27 mouse cellular contexts compared by ENCODE assay signal in genomic region chr7:45446589-45446988, GRCm38 (mm10). TPM values are rescaled to one million over a fixed set of nuclear protein-coding genes. Genes with fewer than 3 reads are reported as not detected.
DNase-seq lines count a peak whose midpoint lies in the region; ATAC-seq and TF ChIP-seq lines count a peak whose summit lies in the region.
"Had no signal": no experiment of that assay in that cellular context is flagged by ENCODE, and none has a peak within 500 bp of the region (broad histone marks: within the 10 kb centered on the region; RNA-seq: fewer than 3 reads in every experiment).

No protein-coding gene starts in this region.

- ATAC-seq in CD4-positive, CD25-positive, alpha-beta regulatory T cell, adult 4 months: no peak
- ATAC-seq: activated CD4-positive, CD25-positive, alpha-beta regulatory T cell, adult 4 months; forebrain, embryonic 14.5 days; forebrain, embryonic 16.5 days; Patski had no signal

- H3K4me2 ChIP-seq in CH12.LX (ENCODE audit: insufficient read depth, low read depth, poor library complexity, severe bottlenecking): no peak overlapping the region
- H3K4me2 ChIP-seq: embryonic facial prominence, embryonic 13.5 days; embryonic facial prominence, embryonic 15.5 days; forebrain, embryonic 12.5 days had no signal

- H3K9me3 ChIP-seq in CH12.LX (replicated peaks; ENCODE audit: low read length): no peaks in the 10 kb centered on the region
- H3K9me3 ChIP-seq in MEL (replicated peaks; ENCODE audit: insufficient read depth, low read length): no peaks in the 10 kb centered on the region
- H3K9me3 ChIP-seq: embryonic facial prominence, embryonic 13.5 days; embryonic facial prominence, embryonic 15.5 days; forebrain, embryonic 10.5 days; forebrain, embryonic 12.5 days had no signal

- no peak overlapping the region for H3K27ac ChIP-seq in CH12.LX (ENCODE audit: insufficient read depth, low read depth)
- no peak overlapping the region for H3K27ac ChIP-seq in MEL (ENCODE audit: control insufficient read depth, low read depth, low read length)
- H3K27ac ChIP-seq in kidney, adult 2 months (ENCODE audit: insufficient read depth, low read depth, low read length): no peak overlapping the region
- H3K27ac ChIP-seq: embryonic facial prominence, embryonic 15.5 days; forebrain, embryonic 10.5 days; forebrain, embryonic 12.5 days had no signal

- H3K27me3 ChIP-seq in CH12.LX (replicated peaks) (no peaks in the 10 kb centered on the region), MEL (ENCODE audit: control insufficient read depth in 1 of 2, insufficient read depth in 2 of 2, low read length in 2 of 2) (no peaks in the 10 kb centered on the region)
- H3K27me3 ChIP-seq in kidney, adult 2 months (replicated peaks; ENCODE audit: control insufficient read depth, insufficient read depth, low read length): no peaks in the 10 kb centered on the region
- H3K27me3 ChIP-seq: embryonic facial prominence, embryonic 13.5 days; embryonic facial prominence, embryonic 15.5 days; forebrain, embryonic 12.5 days; Patski had no signal

- TF ChIP-seq RAD21 in CH12.LX (IDR thresholded peaks at IDR 0.05; ENCODE audit: low read depth, low read length) (no peak), MEL (IDR thresholded peaks at IDR 0.05; ENCODE audit: low read depth, low read length) (no peak)

- H3K9ac ChIP-seq in CH12.LX (ENCODE audit: insufficient read depth, low read depth) (no peak overlapping the region), MEL (ENCODE audit: control insufficient read depth, low read depth, low read length, poor library complexity, severe bottlenecking) (no peak overlapping the region)
- H3K9ac ChIP-seq: embryonic facial prominence, embryonic 13.5 days; embryonic facial prominence, embryonic 15.5 days; forebrain, embryonic 12.5 days had no signal

- no peak for TF ChIP-seq POLR2A in CH12.LX (IDR thresholded peaks at IDR 0.05; ENCODE audit: low read depth, low read length)
- no peak for TF ChIP-seq POLR2A in MEL (IDR thresholded peaks at IDR 0.05; ENCODE audit: control insufficient read depth in 1 of 2, insufficient read depth in 1 of 2, low read depth in 1 of 2, low read length in 2 of 2, poor library complexity in 1 of 2)
- TF ChIP-seq POLR2A in kidney, adult 2 months (IDR thresholded peaks at IDR 0.05; ENCODE audit: low read depth, low read length): no peak

- TF ChIP-seq CTCF in CH12.LX (conservative IDR thresholded peaks at IDR 0.05 in 1 of 2, IDR thresholded peaks at IDR 0.05 in 1 of 2; ENCODE audit: low read depth in 2 of 2, low read length in 2 of 2) (no peak), MEL (IDR thresholded peaks at IDR 0.05 in 2 of 3, conservative IDR thresholded peaks at IDR 0.05 in 1 of 3; ENCODE audit: control insufficient read depth in 1 of 3, insufficient read depth in 1 of 3, low read depth in 2 of 3, low read length in 3 of 3, poor library complexity in 1 of 3, severe bottlenecking in 1 of 3) (no peak)
- no peak for TF ChIP-seq CTCF in kidney, adult 2 months (conservative IDR thresholded peaks at IDR 0.05; ENCODE audit: insufficient read depth, insufficient read length, low read depth, low read length)

- H3K36me3 ChIP-seq in CH12.LX (replicated peaks in 1 of 2; ENCODE audit: control insufficient read depth in 1 of 2, insufficient read depth in 1 of 2, low read length in 1 of 2): peaks cover 35 to 64% of the 10 kb centered on the region in 2 experiments
- H3K36me3 ChIP-seq in MEL (ENCODE audit: control insufficient read depth in 1 of 2, insufficient read depth in 2 of 2, low read length in 2 of 2): peaks cover 0 to 4% of the 10 kb centered on the region in 2 experiments; a peak in 1 of 4 replicates
- no peaks in the 10 kb centered on the region for H3K36me3 ChIP-seq in kidney, adult 2 months (ENCODE audit: control insufficient read depth, insufficient read depth, low read length)

- H3K79me2 ChIP-seq in CH12.LX (replicated peaks; ENCODE audit: control insufficient read depth, extremely low read depth, insufficient read depth, poor library complexity, severe bottlenecking) (no peaks in the 10 kb centered on the region), MEL (ENCODE audit: control insufficient read depth, insufficient read depth, low read length, poor library complexity) (no peaks in the 10 kb centered on the region)

- no peak overlapping the region for H3K4me3 ChIP-seq in CH12.LX (replicated peaks in 1 of 3; ENCODE audit: low read depth in 2 of 3, low read length in 2 of 3, poor library complexity in 1 of 3)
- no peak overlapping the region for H3K4me3 ChIP-seq in MEL (ENCODE audit: control insufficient read depth in 1 of 2, insufficient read depth in 1 of 2, low read depth in 2 of 2, low read length in 2 of 2)
- no peak overlapping the region for H3K4me3 ChIP-seq in kidney, adult 2 months (ENCODE audit: insufficient read depth, low read depth, low read length)
- H3K4me3 ChIP-seq: embryonic facial prominence, embryonic 13.5 days; embryonic facial prominence, embryonic 15.5 days; erythroblast, embryonic 14.5 days; forebrain, embryonic 10.5 days; forebrain, embryonic 12.5 days had no signal

- in situ Hi-C loops in CH12.LX (cut with MboI; ENCODE audit: low pct_ligation_motif_present, low pct_unique_long_range_greater_than_20kb, low sequenced_read_pairs): no loop called here

- dilution Hi-C loops in CH12.LX (cut with MboI; ENCODE audit: extremely low pct_ligation_motif_present, extremely low pct_unique_long_range_greater_than_20kb, low sequenced_read_pairs): no loop called here

- H3K4me1 ChIP-seq in CH12.LX (ENCODE audit: control insufficient read depth in 1 of 2, insufficient read depth in 2 of 2): peaks cover 2 to 16% of the 10 kb centered on the region in 2 experiments
- no peaks in the 10 kb centered on the region for H3K4me1 ChIP-seq in MEL (ENCODE audit: control insufficient read depth in 1 of 2, insufficient read depth in 2 of 2, low read length in 2 of 2)
- H3K4me1 ChIP-seq in kidney, adult 2 months (ENCODE audit: control insufficient read depth, insufficient read depth, low read length): no peaks in the 10 kb centered on the region
- H3K4me1 ChIP-seq: embryonic facial prominence, embryonic 15.5 days had no signal

- DNase-seq in A20 (ENCODE audit: low read depth, low spot score) (peak; percentile 32), CH12.LX (ENCODE audit: extremely low read depth) (no peak), MEL (ENCODE audit: low read depth, low spot score) (no peak)
- no peak for DNase-seq in kidney, adult 2 months
- DNase-seq: adrenal gland, adult 8-10 months; adrenal gland, postnatal 14 days; adrenal gland, postnatal 36 days; B cell, adult 2 months; cerebellum, adult 11-12 months; cerebellum, adult 2 months; cerebellum, adult 9-10 months; cerebellum, postnatal 10 days; embryo, embryonic 11 days had no signal

- TF ChIP-seq EP300 in CH12.LX (IDR thresholded peaks at IDR 0.05; ENCODE audit: low read length) (no peak), MEL (IDR thresholded peaks at IDR 0.05; ENCODE audit: low read depth in 1 of 2, low read length in 2 of 2) (no peak)

RNA-seq across cellular contexts. Expression of gene Ruvbl2, which starts 8.7 kb away (rescaled TPM):
- total RNA-seq in CH12.LX (2012; rRNA removed) (224 and 253 TPM in 2 replicates), CH12.LX (2014; rRNA removed) (229 and 267 TPM in 2 replicates), MEL (2012; rRNA removed) (434 and 469 TPM in 2 replicates)
- polyA plus RNA-seq in CH12.LX (2012; ENCODE audit: insufficient read length, low read depth) (253 and 277 TPM in 2 replicates), MEL (2012; ENCODE audit: insufficient read depth in 1 of 2, insufficient read length in 2 of 2, low read depth in 1 of 2, low replicate concordance in 2 of 2, missing spikeins in 1 of 2) (100 to 1,000 TPM in 1 of 2 experiments, not detected in 1; 758 TPM)
- 10 to 100 TPM; 41.9 to 51.9 TPM for polyA plus RNA-seq in CD4-positive, CD25-positive, alpha-beta regulatory T cell, adult 4 months (2017; shearing (Covaris generic))
- 36.3 and 42.7 TPM in 2 replicates for polyA plus RNA-seq in kidney, adult 2 months (2012; rRNA removed)

RNA-seq across cellular contexts. Expression of gene Gys1, which starts 11.9 kb away (rescaled TPM):
- total RNA-seq in CH12.LX (2012; rRNA removed) (13.2 and 27.2 TPM in 2 replicates), CH12.LX (2014; rRNA removed) (11.9 and 14.0 TPM in 2 replicates), MEL (2012; rRNA removed) (12.8 and 15.0 TPM in 2 replicates)
- polyA plus RNA-seq in CH12.LX (2012; ENCODE audit: insufficient read length, low read depth) (20.9 and 23.9 TPM in 2 replicates), MEL (2012; ENCODE audit: insufficient read depth in 1 of 2, insufficient read length in 2 of 2, low read depth in 1 of 2, low replicate concordance in 2 of 2, missing spikeins in 1 of 2) (10 to 100 TPM in 1 of 2 experiments, not detected in 1; 46.9 TPM)
- polyA plus RNA-seq in CD4-positive, CD25-positive, alpha-beta regulatory T cell, adult 4 months (2017; shearing (Covaris generic)): 10 to 100 TPM in 1 of 2 experiments, 1 to 10 TPM in 1; 9.2 to 18.2 TPM
- polyA plus RNA-seq in kidney, adult 2 months (2012; rRNA removed): 57.4 and 61.2 TPM in 2 replicates

RNA-seq across cellular contexts. Expression of gene Ftl1, which starts 13.1 kb away (rescaled TPM):
- total RNA-seq in CH12.LX (2012; rRNA removed): 142 and 164 TPM in 2 replicates
- total RNA-seq in CH12.LX (2014; rRNA removed): 790 and 1,027 TPM in 2 replicates
- polyA plus RNA-seq in CH12.LX (2012; ENCODE audit: insufficient read length, low read depth): 31.2 and 60.3 TPM in 2 replicates
- total RNA-seq in MEL (2012; rRNA removed): 1,416 and 1,470 TPM in 2 replicates
- 1,000 to 10,000 TPM in 1 of 2 experiments, not detected in 1; 2,290 TPM for polyA plus RNA-seq in MEL (2012; ENCODE audit: insufficient read depth in 1 of 2, insufficient read length in 2 of 2, low read depth in 1 of 2, low replicate concordance in 2 of 2, missing spikeins in 1 of 2)
- 1,000 to 10,000 TPM; 1,962 to 2,374 TPM for polyA plus RNA-seq in CD4-positive, CD25-positive, alpha-beta regulatory T cell, adult 4 months (2017; shearing (Covaris generic))
- 6,932 and 8,155 TPM in 2 replicates for polyA plus RNA-seq in kidney, adult 2 months (2012; rRNA removed)

RNA-seq across cellular contexts. Expression of gene Bax, which starts 20.1 kb away (rescaled TPM):
- total RNA-seq in CH12.LX (2012; rRNA removed) (232 and 233 TPM in 2 replicates), CH12.LX (2014; rRNA removed) (185 and 195 TPM in 2 replicates), MEL (2012; rRNA removed) (105 and 130 TPM in 2 replicates)
- polyA plus RNA-seq in CH12.LX (2012; ENCODE audit: insufficient read length, low read depth) (273 and 321 TPM in 2 replicates), MEL (2012; ENCODE audit: insufficient read depth in 1 of 2, insufficient read length in 2 of 2, low read depth in 1 of 2, low replicate concordance in 2 of 2, missing spikeins in 1 of 2) (100 to 1,000 TPM; 205 to 778 TPM)
- 100 to 1,000 TPM; 146 to 164 TPM for polyA plus RNA-seq in CD4-positive, CD25-positive, alpha-beta regulatory T cell, adult 4 months (2017; shearing (Covaris generic))
- 104 and 112 TPM in 2 replicates for polyA plus RNA-seq in kidney, adult 2 months (2012; rRNA removed)

RNA-seq across cellular contexts. Expression of gene Lhb, which starts 26.0 kb away (rescaled TPM):
- total RNA-seq in CH12.LX (2012; rRNA removed) (not detected in 2 replicates), CH12.LX (2014; rRNA removed) (not detected in 2 replicates), MEL (2012; rRNA removed) (0.19 TPM in 1 of 2 replicates, not detected in the other)
- polyA plus RNA-seq in CH12.LX (2012; ENCODE audit: insufficient read length, low read depth) (not detected in 2 replicates), MEL (2012; ENCODE audit: insufficient read depth in 1 of 2, insufficient read length in 2 of 2, low read depth in 1 of 2, low replicate concordance in 2 of 2, missing spikeins in 1 of 2) (under 1 TPM in 1 of 2 experiments, not detected in 1; 0.28 TPM)
- not detected for polyA plus RNA-seq in CD4-positive, CD25-positive, alpha-beta regulatory T cell, adult 4 months (2017; shearing (Covaris generic))
- polyA plus RNA-seq in kidney, adult 2 months (2012; rRNA removed): not detected in 2 replicates
- total RNA-seq: adrenal gland, adult 18-20 months; adrenal gland, adult 8-10 months; adrenal gland, postnatal 14 days; adrenal gland, postnatal 36 days; common myeloid progenitor, adult 5-6 weeks had no signal
- polyA plus RNA-seq: activated CD4-positive, CD25-positive, alpha-beta regulatory T cell, adult 4 months; embryonic facial prominence, embryonic 11.5 days; erythroblast, embryonic 14.5 days; forebrain, embryonic 10.5 days; frontal cortex, adult 2 months had no signal
